Mouse (Mus musculus) embryo, embryonic 10 days (tissue): ENCODE data around the gene Rnase13.
"Not testable (repeated sequence)": the region's sequence is repeated elsewhere in the genome, so short reads cannot be mapped to it uniquely, and the experiment has no call there.

ENCODE experiments used
- DNase-seq: peaks from one replicate; pipeline ENCODE4 v3.0.0-alpha.2; 2015; ENCODE audit warnings: low spot score

Gene Rnase13

GRCm38 (mm10) chr14:51922571-51922865 lies at the start of gene Rnase13:
TSS of gene Rnase13 (minus strand) at chr14:51922773.
- no peak for DNase-seq

DNA sequence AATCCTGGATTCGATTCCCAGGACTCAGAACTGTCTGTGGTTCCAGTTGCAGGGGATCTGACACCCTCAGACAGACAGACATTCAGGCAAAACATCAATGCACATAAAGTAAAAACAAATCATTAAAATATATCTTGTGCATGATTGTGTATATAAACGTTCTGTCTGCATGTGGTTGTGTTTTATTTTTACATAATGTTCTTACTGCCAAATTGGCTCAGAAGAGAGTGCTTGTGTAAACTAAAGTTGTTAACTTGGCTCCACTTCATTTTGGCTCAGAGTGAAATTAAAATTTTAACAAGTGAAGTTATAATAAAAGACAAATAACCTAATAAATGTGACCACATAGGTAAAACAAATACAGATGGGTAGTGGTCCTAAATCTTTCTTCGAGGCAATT lies 44.8 kb upstream of the Rnase13 start:
- no peak for DNase-seq

DNA sequence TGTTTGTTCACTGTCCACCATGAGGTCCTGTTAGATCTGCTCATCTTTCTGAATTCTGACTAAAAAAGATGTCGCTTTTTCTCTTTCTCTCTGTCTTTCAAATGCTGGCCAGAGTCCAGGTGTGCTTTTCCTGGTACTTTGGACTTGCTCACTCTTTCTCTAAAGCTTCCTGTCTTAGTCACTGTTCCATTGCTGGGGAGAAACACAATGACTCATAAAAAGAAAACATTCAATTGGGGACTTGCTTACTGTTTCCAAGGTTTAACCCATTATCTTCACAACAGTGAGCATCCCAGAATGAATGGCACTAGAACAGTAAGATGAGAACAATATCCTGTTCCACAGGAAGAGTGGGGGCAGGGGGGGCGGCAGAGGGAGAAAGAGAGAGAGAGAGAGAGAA lies 37.7 kb upstream of the Rnase13 start:
- DNase-seq, result no peak

- no peak for DNase-seq
These were observed 20.8 kb upstream of the Rnase13 start for GRCm38 (mm10) chr14:51943336-51943735.

- DNase-seq, result no peak
These were observed 19.7 kb upstream of the Rnase13 start for GRCm38 (mm10) chr14:51942236-51942635.

DNA sequence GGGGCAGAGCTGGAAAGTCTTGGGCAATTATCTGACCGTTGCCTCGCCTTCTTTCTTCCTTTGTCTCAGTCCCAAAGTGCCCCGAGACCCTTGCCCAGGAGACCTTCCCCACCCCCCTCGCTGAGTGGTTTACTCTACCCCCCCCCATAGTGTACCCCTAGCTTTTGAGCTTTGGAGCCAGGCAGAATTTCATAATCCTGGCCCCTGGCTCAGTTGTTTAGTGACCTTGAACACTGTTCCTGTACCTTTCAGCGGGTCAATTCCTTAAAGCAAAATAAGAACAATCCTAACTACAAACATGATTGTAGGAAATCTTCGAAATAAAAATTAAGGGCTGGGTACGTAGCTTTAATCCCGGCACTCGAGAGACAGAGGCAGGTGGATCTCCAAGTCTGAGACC lies 19.0 kb upstream of the Rnase13 start:
- no peak for DNase-seq

DNA sequence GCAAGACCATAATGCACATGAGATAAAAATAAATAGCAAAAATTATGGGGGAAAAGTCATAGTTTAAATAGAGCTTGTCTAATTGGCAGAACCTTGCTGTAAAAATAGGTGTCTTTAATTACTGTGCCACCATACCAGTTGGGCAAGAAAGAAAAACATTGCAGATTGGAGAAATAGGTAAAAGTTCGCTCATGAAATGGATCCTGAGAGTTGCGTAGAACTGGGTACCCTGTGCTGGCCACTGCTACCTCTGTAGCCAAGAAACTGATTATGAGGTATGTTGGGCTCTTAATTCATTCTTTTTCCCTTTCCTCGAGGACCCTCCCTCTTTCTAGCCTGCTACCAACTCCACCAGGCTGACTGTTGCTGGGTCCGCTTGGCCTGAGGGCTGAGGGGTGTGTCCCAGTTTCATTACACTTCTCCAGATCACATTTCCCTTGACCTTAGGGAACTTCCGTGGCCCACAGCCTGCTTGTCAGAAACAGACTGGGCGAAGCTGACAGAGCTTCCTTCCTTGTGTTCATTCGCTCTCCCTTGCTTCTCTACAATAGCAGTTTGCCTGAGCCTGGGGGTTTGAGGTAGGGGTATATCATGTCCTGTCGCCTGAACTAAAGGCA lies 18.5 kb upstream of the Rnase13 start:
- DNase-seq, result peak; percentile 73

- DNase-seq, result no peak
These were observed 16.4 kb upstream of the Rnase13 start for GRCm38 (mm10) chr14:51939005-51939404.

- no peak for DNase-seq
These were observed 9.8 kb upstream of the Rnase13 start for GRCm38 (mm10) chr14:51932092-51933020.

DNA sequence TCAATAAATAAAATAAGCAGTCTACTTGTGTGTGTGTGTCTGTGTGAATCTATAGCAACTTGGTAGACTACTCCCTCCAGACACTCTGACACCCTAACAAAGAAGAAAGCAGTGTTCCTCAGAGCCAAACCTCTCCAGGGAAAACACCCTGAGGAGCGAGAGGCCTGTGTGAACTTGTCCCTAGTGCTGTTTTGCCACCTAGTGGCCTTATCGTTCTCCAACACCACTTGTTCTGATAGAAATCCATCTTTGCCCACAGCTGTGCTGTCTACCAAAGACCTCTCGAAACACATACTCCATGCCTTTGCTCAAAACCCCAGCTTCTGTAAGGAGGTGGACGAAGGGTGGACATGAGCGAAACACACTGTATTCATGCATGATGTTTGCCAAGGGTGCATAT lies 8.3 kb upstream of the Rnase13 start:
- DNase-seq, result peak; percentile 82

- no peak for DNase-seq
These were observed 7.4 kb upstream of the Rnase13 start for GRCm38 (mm10) chr14:51929968-51930367.

- no peak for DNase-seq
These were observed 6.9 kb upstream of the Rnase13 start for GRCm38 (mm10) chr14:51929309-51929943.

DNA sequence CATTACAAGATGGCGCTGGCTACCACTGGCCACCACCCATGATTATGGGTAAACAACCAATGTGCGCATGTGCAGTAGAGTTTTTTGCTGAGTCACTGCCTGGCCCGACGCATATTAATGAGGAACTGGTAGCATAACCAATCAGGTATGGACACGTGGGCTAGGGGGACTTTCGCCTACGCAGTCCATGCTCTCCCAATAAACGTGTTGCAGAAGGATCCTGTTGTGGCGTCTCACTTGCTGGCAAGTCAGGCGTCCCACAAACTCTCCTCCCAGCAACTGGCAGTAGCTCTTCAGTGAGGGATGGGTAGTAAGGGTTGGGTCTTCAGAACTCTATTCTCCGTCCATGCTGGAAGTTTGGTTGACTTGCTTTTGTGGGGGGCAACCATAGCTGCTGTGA lies 4.4 kb upstream of the Rnase13 start:
- not testable (repeated sequence) for DNase-seq

GRCm38 (mm10) chr14:51923492-51923891 lies 919 bp upstream of the Rnase13 start:
- no peak for DNase-seq

DNA sequence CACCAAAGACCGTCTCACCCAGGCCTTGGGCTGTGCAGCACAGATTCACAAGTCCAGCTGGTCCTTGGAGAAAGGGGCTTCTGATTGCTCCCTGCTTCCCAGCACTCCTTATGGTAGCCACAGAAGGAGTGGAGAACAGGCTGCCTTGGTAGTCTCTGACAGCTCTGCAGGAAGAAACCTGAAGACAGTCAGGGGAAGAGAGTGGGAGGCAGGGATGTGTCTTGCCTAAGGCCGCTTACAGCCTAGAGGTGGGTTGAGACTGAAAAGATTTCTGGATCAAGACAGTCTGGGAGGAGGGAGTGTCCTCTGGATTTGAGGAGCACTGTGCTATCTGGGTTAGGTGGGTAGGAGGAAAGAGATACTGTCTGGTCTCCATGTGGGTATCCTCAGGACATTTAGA lies 337 bp upstream of the Rnase13 start:
- DNase-seq, result no peak

DNA sequence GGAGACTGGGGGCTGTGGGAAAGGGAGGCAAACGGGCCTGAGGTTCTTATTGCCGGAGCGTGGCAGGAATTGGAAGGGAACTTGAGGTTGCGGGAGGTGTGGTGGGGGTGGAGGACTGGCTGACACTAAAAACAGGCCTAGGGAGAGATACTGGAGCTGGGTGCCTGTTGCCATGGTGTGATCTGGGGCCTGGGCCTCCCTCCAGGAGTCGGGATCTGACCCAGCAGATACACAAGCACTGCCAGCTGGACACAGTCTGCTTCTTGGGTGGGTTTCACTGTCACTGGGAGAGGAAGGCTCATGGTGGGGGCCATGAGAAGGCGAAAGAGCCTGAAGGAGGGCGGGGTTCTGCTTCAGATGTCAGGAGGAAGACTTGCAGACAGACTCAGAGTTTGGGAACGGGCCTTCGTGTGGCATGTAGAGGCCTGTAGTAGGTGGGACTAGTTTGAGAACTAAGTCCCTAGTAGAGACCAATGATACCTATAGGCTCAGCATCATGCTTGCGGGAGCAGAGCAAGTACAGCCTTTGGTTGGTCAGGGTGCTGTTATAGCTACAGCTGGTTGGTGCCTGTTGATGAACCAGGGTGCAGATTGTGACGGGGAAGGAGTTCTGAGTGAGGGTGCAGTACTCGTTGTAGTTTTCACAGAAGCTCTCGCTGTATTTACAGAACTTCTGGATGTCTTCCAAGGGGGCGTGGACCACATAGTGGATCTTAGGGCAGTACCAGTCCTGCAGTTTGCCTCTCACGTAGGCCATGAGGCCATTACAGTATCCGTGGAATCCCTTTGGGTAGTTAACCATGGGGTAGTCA lies 608 bp downstream of the Rnase13 start:
- no peak for DNase-seq

GRCm38 (mm10) chr14:51918966-51919365 lies 3.6 kb downstream of the Rnase13 start:
- no peak for DNase-seq

- DNase-seq, result no peak
These were observed 4.4 kb downstream of the Rnase13 start, which contains the start of gene Tppp2 for GRCm38 (mm10) chr14:51918125-51918524. TSS of gene Tppp2 (plus strand) at chr14:51918425.

GRCm38 (mm10) chr14:51916539-51916938 lies 6.0 kb downstream of the Rnase13 start:
- DNase-seq, result no peak

GRCm38 (mm10) chr14:51915030-51915429 lies 7.5 kb downstream of the Rnase13 start:
- DNase-seq, result no peak

DNA sequence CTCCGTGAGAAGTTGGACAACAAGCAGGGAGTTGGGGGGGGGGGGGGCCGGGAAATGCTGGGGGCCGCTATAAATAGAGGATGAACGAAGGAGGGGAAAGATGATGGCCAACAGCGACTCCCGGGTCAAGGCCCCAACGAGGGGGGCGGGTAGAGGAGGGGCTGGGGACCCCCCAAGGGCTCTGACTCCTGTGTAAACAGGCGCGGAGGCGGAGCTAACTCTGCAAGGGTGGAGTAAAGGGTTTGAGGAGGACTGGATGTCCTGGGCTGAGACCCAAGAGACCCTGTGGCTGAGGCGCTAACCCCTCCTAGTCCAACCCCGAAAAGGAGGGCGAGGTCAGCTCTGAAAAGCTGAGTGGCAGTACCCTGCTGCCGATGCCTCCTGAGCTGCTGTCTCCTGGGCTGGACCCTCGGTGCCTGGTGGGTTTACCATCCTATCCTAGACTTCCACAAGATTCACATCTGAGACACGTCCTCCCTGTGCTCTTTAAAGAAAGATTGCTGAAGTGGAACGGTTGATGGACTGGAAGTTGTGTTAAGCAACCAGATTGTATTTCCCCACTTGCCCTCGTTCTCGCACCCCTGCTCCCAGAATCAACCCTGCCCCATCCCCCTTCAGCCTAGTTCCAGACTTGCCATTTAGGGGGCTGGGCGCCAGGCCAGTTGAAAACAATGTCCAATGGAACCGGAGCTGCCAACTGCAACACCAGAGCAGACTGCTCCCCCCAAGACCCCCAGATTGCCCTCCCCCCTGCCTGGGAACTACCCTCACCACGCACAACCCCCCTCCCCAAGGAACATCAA lies 8.4 kb downstream of the Rnase13 start, which contains the start of gene Ndrg2:
TSS of gene Ndrg2 (minus strand) at position 199 of the 803 bp plus-strand sequence.
- DNase-seq, result peak; percentile 42
